Mouse (Mus musculus): Measurements from ENCODE around the gene Gm20777. TPM values are rescaled to one million over a fixed set of nuclear protein-coding genes. Genes with fewer than 3 reads are reported as not detected.
"Not testable (repeated sequence)": the region's sequence is repeated elsewhere in the genome, so short reads cannot be mapped to it uniquely, and the experiment has no call there.

The Gm20777 gene
- not detected in 2 replicates for polyA plus RNA-seq (2012; rRNA removed)

GRCm38 (mm10) chrY:10752350-10752749 lies at the start of gene Gm20777:
Gene Gm20777 (minus strand): TSS chrY:10752450.
- not testable (repeated sequence) for H3K4me3 ChIP-seq (ENCODE audit: control insufficient read depth, insufficient read depth, low read length); H3K4me1 ChIP-seq (replicated peaks; ENCODE audit: control insufficient read depth, insufficient read depth, low read length); H3K27me3 ChIP-seq (ENCODE audit: control insufficient read depth, insufficient read depth, low read length); H3K36me3 ChIP-seq (ENCODE audit: control insufficient read depth, insufficient read depth, low read length); DNase-seq; H3K27ac ChIP-seq (ENCODE audit: control insufficient read depth, insufficient read depth, low read length)

- not testable (repeated sequence) for H3K27ac ChIP-seq (ENCODE audit: control insufficient read depth, insufficient read depth, low read length); H3K4me1 ChIP-seq (replicated peaks; ENCODE audit: control insufficient read depth, insufficient read depth, low read length); H3K27me3 ChIP-seq (ENCODE audit: control insufficient read depth, insufficient read depth, low read length); H3K36me3 ChIP-seq (ENCODE audit: control insufficient read depth, insufficient read depth, low read length); H3K4me3 ChIP-seq (ENCODE audit: control insufficient read depth, insufficient read depth, low read length)
- DNase-seq = peak; percentile 14
- 88% methylated on average over 1 of the region's 5 CpGs for WGBS
These were observed 42.7 kb downstream of the Gm20777 start for GRCm38 (mm10) chrY:10709551-10709950.

GRCm38 (mm10) chrY:10708761-10709160 lies 43.5 kb downstream of the Gm20777 start:
- WGBS = 97% methylated on average over 30 of the region's 30 CpGs
- H3K27me3 ChIP-seq (ENCODE audit: control insufficient read depth, insufficient read depth, low read length); H3K36me3 ChIP-seq (ENCODE audit: control insufficient read depth, insufficient read depth, low read length); DNase-seq; H3K4me3 ChIP-seq (ENCODE audit: control insufficient read depth, insufficient read depth, low read length); H3K4me1 ChIP-seq (replicated peaks; ENCODE audit: control insufficient read depth, insufficient read depth, low read length); H3K27ac ChIP-seq (ENCODE audit: control insufficient read depth, insufficient read depth, low read length): not testable (repeated sequence)

- 93% methylated on average over 16 of the region's 16 CpGs for WGBS
These were observed 44.0 kb downstream of the Gm20777 start for GRCm38 (mm10) chrY:10708226-10708625.

GRCm38 (mm10) chrY:10706686-10707085 lies 45.6 kb downstream of the Gm20777 start:
- WGBS = 94% methylated on average over 7 of the region's 7 CpGs
- not testable (repeated sequence) for H3K27ac ChIP-seq (ENCODE audit: control insufficient read depth, insufficient read depth, low read length); H3K27me3 ChIP-seq (ENCODE audit: control insufficient read depth, insufficient read depth, low read length); DNase-seq; H3K4me3 ChIP-seq (ENCODE audit: control insufficient read depth, insufficient read depth, low read length); H3K36me3 ChIP-seq (ENCODE audit: control insufficient read depth, insufficient read depth, low read length); H3K4me1 ChIP-seq (replicated peaks; ENCODE audit: control insufficient read depth, insufficient read depth, low read length)

More at GRCm38 (mm10) chrY:10708226-10708625, 44.0 kb downstream of the Gm20777 start:
- H3K4me1 ChIP-seq (replicated peaks; ENCODE audit: control insufficient read depth, insufficient read depth, low read length); DNase-seq; H3K27me3 ChIP-seq (ENCODE audit: control insufficient read depth, insufficient read depth, low read length); H3K4me3 ChIP-seq (ENCODE audit: control insufficient read depth, insufficient read depth, low read length); H3K36me3 ChIP-seq (ENCODE audit: control insufficient read depth, insufficient read depth, low read length); H3K27ac ChIP-seq (ENCODE audit: control insufficient read depth, insufficient read depth, low read length): not testable (repeated sequence)

Other genes starting within 250 kb of the Gm20777 start
- gene Gm20737, start 216.4 kb downstream of the Gm20777 start, polyA plus RNA-seq (2012; rRNA removed) = not detected in 2 replicates
- gene Gm21775, start 199.0 kb downstream of the Gm20777 start, polyA plus RNA-seq (2012; rRNA removed) = not detected in 2 replicates
- not detected in 2 replicates for gene Gm21900, start 136.1 kb downstream of the Gm20777 start, polyA plus RNA-seq (2012; rRNA removed)